1 mouse cellular context compared by ENCODE assay signal in the genomic region with DNA sequence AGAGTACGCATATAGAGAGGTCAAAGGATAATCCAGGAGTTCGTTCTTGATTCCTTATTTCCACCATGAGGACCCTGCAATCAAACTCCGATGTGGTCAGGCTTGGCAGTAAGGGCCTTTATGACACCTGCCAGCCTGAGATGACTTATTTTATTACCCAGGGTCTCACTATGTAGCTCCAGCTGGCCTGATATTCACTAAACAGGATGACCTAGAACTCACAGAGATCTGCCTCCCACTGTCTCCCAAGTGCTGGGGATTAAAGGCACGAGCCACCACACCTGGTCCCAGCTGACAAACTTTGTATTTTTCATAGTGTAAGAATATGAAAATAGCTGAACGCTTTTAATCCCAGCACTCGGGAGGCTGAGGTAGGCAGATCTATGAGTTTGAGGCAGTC.
TF ChIP-seq lines count a peak whose summit lies in the region.

No protein-coding gene starts in this region.

TF ChIP-seq in CH12.LX, 34 proteins besides CTCF, POLR2A, EP300 and RAD21 (continued from another document):
- TF ChIP-seq UBTF (IDR thresholded peaks at IDR 0.05; ENCODE audit: low read depth, low read length), result no peak
- no peak for TF ChIP-seq NELFE (IDR thresholded peaks at IDR 0.05; ENCODE audit: low read depth, low read length)
- no peak for TF ChIP-seq SIN3A (IDR thresholded peaks at IDR 0.05; ENCODE audit: low read length)
- no peak for TF ChIP-seq ZC3H11A (IDR thresholded peaks at IDR 0.05; ENCODE audit: low read depth, low read length)
- no peak for TF ChIP-seq BHLHE40 (IDR thresholded peaks at IDR 0.05; ENCODE audit: low read depth, low read length)
- no peak for TF ChIP-seq E2F4 (IDR thresholded peaks at IDR 0.05; ENCODE audit: insufficient replicate concordance, low read depth, low read length)
- TF ChIP-seq ZKSCAN1 (IDR thresholded peaks at IDR 0.05; ENCODE audit: borderline replicate concordance, low read depth, low read length), result no peak
- TF ChIP-seq MYC (IDR thresholded peaks at IDR 0.05; ENCODE audit: low read depth, low read length), result no peak
- no peak for TF ChIP-seq ZNF384 (IDR thresholded peaks at IDR 0.05; ENCODE audit: low read depth, low read length)
